Mouse (Mus musculus): ENCODE data around the gene Cwc27. TPM values are rescaled to one million over a fixed set of nuclear protein-coding genes. Genes with fewer than 3 reads are reported as not detected.

Cwc27 gene
- polyA plus RNA-seq, 1 experiment from 2014 or later = 31.1 TPM

GRCm38 (mm10) chr13:104794421-104794820 is 22.5 kb downstream of the Cwc27 start:
- no peaks in the 10 kb centered on the region for H3K27me3 ChIP-seq (replicated peaks; ENCODE audit: control insufficient read depth, insufficient read depth, low read length)
- no peak overlapping the region for H3K27ac ChIP-seq (ENCODE audit: low read depth)
- no peak overlapping the region for H3K4me3 ChIP-seq (ENCODE audit: low read depth, low read length)
- no peak for DNase-seq (ENCODE audit: low spot score)
- no peaks in the 10 kb centered on the region for H3K9me3 ChIP-seq (ENCODE audit: control insufficient read depth, low read length)
- no peaks in the 10 kb centered on the region for H3K4me1 ChIP-seq (replicated peaks; ENCODE audit: control insufficient read depth, insufficient read depth, low read length)
- no peak overlapping the region for H3K9ac ChIP-seq (ENCODE audit: low read length)
- no peak for ATAC-seq (replicated peaks; ENCODE audit: low FRiP score, low TSS enrichment, low read depth)
- no peak overlapping the region for H3K4me2 ChIP-seq (ENCODE audit: low read length)
- peaks cover 44% of the 10 kb centered on the region for H3K36me3 ChIP-seq (ENCODE audit: control insufficient read depth, insufficient read depth, low read length)
- 95% methylated on average over 3 of the region's 3 CpGs for WGBS

GRCm38 (mm10) chr13:104792184-104792583 is 24.8 kb downstream of the Cwc27 start, which contains the start of gene Srek1ip1:
TSS of gene Srek1ip1 (plus strand) at chr13:104792484.
- Histone ChIP-seq H3K27ac (ENCODE audit: low read depth) (no peak within 1 kb of the TSS), H3K4me3 (ENCODE audit: low read depth, low read length) (no peak within 1 kb of the TSS), H3K36me3 (ENCODE audit: control insufficient read depth, insufficient read depth, low read length) (peaks cover 40% of the 10 kb centered on the region), H3K4me2 (ENCODE audit: low read length) (no peak within 1 kb of the TSS), H3K4me1 (replicated peaks; ENCODE audit: control insufficient read depth, insufficient read depth, low read length) (no peaks in the 10 kb centered on the region), H3K27me3 (replicated peaks; ENCODE audit: control insufficient read depth, insufficient read depth, low read length) (no peaks in the 10 kb centered on the region), H3K9me3 (ENCODE audit: control insufficient read depth, low read length) (no peaks in the 10 kb centered on the region), H3K9ac (ENCODE audit: low read length) (no peak within 1 kb of the TSS)
- 93% methylated on average over 11 of the region's 11 CpGs for WGBS
- DNase-seq (ENCODE audit: low spot score) (no peak), ATAC-seq (replicated peaks; ENCODE audit: low FRiP score, low TSS enrichment, low read depth) (no peak)

- no peak; the same call in 1 of the 2 replicates for ATAC-seq (replicated peaks; ENCODE audit: low FRiP score, low TSS enrichment, low read depth)
- Histone ChIP-seq H3K9me3 (ENCODE audit: control insufficient read depth, low read length) (no peaks in the 10 kb centered on the region), H3K9ac (ENCODE audit: low read length) (no peak overlapping the region), H3K4me2 (ENCODE audit: low read length) (no peak overlapping the region), H3K36me3 (ENCODE audit: control insufficient read depth, insufficient read depth, low read length) (peaks cover 34% of the 10 kb centered on the region), H3K27ac (ENCODE audit: low read depth) (no peak overlapping the region), H3K27me3 (replicated peaks; ENCODE audit: control insufficient read depth, insufficient read depth, low read length) (no peaks in the 10 kb centered on the region), H3K4me1 (replicated peaks; ENCODE audit: control insufficient read depth, insufficient read depth, low read length) (no peaks in the 10 kb centered on the region), H3K4me3 (ENCODE audit: low read depth, low read length) (no peak overlapping the region)
- no peak for DNase-seq (ENCODE audit: low spot score)
- WGBS = 15% methylated on average over 2 of the region's 2 CpGs
These were observed 27.3 kb downstream of the Cwc27 start for GRCm38 (mm10) chr13:104789663-104790062.

- peaks cover 30% of the 10 kb centered on the region for H3K36me3 ChIP-seq (ENCODE audit: control insufficient read depth, insufficient read depth, low read length)
- no peak for DNase-seq (ENCODE audit: low spot score)
- no peak for ATAC-seq (replicated peaks; ENCODE audit: low FRiP score, low TSS enrichment, low read depth)
- no peak overlapping the region for H3K27ac ChIP-seq (ENCODE audit: low read depth)
- no peaks in the 10 kb centered on the region for H3K4me1 ChIP-seq (replicated peaks; ENCODE audit: control insufficient read depth, insufficient read depth, low read length)
- H3K9me3 ChIP-seq (ENCODE audit: control insufficient read depth, low read length) = peaks cover 4% of the 10 kb centered on the region; the same call in 1 of the 2 replicates
- no peak overlapping the region for H3K4me3 ChIP-seq (ENCODE audit: low read depth, low read length)
- no peak overlapping the region for H3K9ac ChIP-seq (ENCODE audit: low read length)
- no peaks in the 10 kb centered on the region for H3K27me3 ChIP-seq (replicated peaks; ENCODE audit: control insufficient read depth, insufficient read depth, low read length)
- H3K4me2 ChIP-seq (ENCODE audit: low read length) = no peak overlapping the region
- 95% methylated on average over 4 of the region's 4 CpGs for WGBS
These were observed 29.7 kb downstream of the Cwc27 start for GRCm38 (mm10) chr13:104787260-104787659.

- no peak overlapping the region for H3K4me2 ChIP-seq (ENCODE audit: low read length)
- H3K27me3 ChIP-seq (replicated peaks; ENCODE audit: control insufficient read depth, insufficient read depth, low read length) = no peaks in the 10 kb centered on the region
- no peak overlapping the region for H3K4me3 ChIP-seq (ENCODE audit: low read depth, low read length)
- H3K9me3 ChIP-seq (ENCODE audit: control insufficient read depth, low read length) = peaks cover 4% of the 10 kb centered on the region; the same call in 1 of the 2 replicates
- no peak overlapping the region for H3K9ac ChIP-seq (ENCODE audit: low read length)
- no peaks in the 10 kb centered on the region for H3K4me1 ChIP-seq (replicated peaks; ENCODE audit: control insufficient read depth, insufficient read depth, low read length)
- DNase-seq (ENCODE audit: low spot score) = no peak
- no peak for ATAC-seq (replicated peaks; ENCODE audit: low FRiP score, low TSS enrichment, low read depth)
- H3K27ac ChIP-seq (ENCODE audit: low read depth) = no peak overlapping the region
- peaks cover 10% of the 10 kb centered on the region; the same call in 1 of the 2 replicates for H3K36me3 ChIP-seq (ENCODE audit: control insufficient read depth, insufficient read depth, low read length)
- WGBS = 89% methylated on average over 1 of the region's 1 CpGs
These were observed 37.8 kb downstream of the Cwc27 start for GRCm38 (mm10) chr13:104779104-104779670.

- ATAC-seq (replicated peaks; ENCODE audit: low FRiP score, low TSS enrichment, low read depth) = no peak
- 54% methylated on average over 3 of the region's 3 CpGs for WGBS
- H3K9me3 ChIP-seq (ENCODE audit: control insufficient read depth, low read length) = no peaks in the 10 kb centered on the region
- no peaks in the 10 kb centered on the region for H3K27me3 ChIP-seq (replicated peaks; ENCODE audit: control insufficient read depth, insufficient read depth, low read length)
- no peaks in the 10 kb centered on the region for H3K4me1 ChIP-seq (replicated peaks; ENCODE audit: control insufficient read depth, insufficient read depth, low read length)
- H3K4me3 ChIP-seq (ENCODE audit: low read depth, low read length) = no peak overlapping the region
- no peak overlapping the region for H3K27ac ChIP-seq (ENCODE audit: low read depth)
- no peak overlapping the region for H3K4me2 ChIP-seq (ENCODE audit: low read length)
- no peaks in the 10 kb centered on the region for H3K36me3 ChIP-seq (ENCODE audit: control insufficient read depth, insufficient read depth, low read length)
- DNase-seq (ENCODE audit: low spot score) = no peak
- H3K9ac ChIP-seq (ENCODE audit: low read length) = no peak overlapping the region
These were observed 53.7 kb downstream of the Cwc27 start for GRCm38 (mm10) chr13:104763193-104763592.

- no peak overlapping the region for H3K27ac ChIP-seq (ENCODE audit: low read depth)
- H3K4me1 ChIP-seq (replicated peaks; ENCODE audit: control insufficient read depth, insufficient read depth, low read length) = no peaks in the 10 kb centered on the region
- no peak overlapping the region for H3K4me2 ChIP-seq (ENCODE audit: low read length)
- DNase-seq (ENCODE audit: low spot score) = no peak
- no peak for ATAC-seq (replicated peaks; ENCODE audit: low FRiP score, low TSS enrichment, low read depth)
- no peak overlapping the region for H3K4me3 ChIP-seq (ENCODE audit: low read depth, low read length)
- no peak overlapping the region for H3K9ac ChIP-seq (ENCODE audit: low read length)
- H3K9me3 ChIP-seq (ENCODE audit: control insufficient read depth, low read length) = no peaks in the 10 kb centered on the region
- no peaks in the 10 kb centered on the region for H3K36me3 ChIP-seq (ENCODE audit: control insufficient read depth, insufficient read depth, low read length)
- 91% methylated on average over 4 of the region's 4 CpGs for WGBS
- no peaks in the 10 kb centered on the region for H3K27me3 ChIP-seq (replicated peaks; ENCODE audit: control insufficient read depth, insufficient read depth, low read length)
These were observed 54.5 kb downstream of the Cwc27 start for GRCm38 (mm10) chr13:104762401-104762800.

- H3K9ac ChIP-seq (ENCODE audit: low read length) = no peak overlapping the region
- ATAC-seq (replicated peaks; ENCODE audit: low FRiP score, low TSS enrichment, low read depth) = no peak
These were observed 57.6 kb downstream of the Cwc27 start for GRCm38 (mm10) chr13:104759381-104759780.

GRCm38 (mm10) chr13:104747032-104747431 is 69.9 kb downstream of the Cwc27 start:
- no peaks in the 10 kb centered on the region for H3K27me3 ChIP-seq (replicated peaks; ENCODE audit: control insufficient read depth, insufficient read depth, low read length)

More at GRCm38 (mm10) chr13:104759381-104759780, 57.6 kb downstream of the Cwc27 start:
- no peak overlapping the region for H3K27ac ChIP-seq (ENCODE audit: low read depth)
- H3K4me2 ChIP-seq (ENCODE audit: low read length) = no peak overlapping the region
- no peaks in the 10 kb centered on the region for H3K4me1 ChIP-seq (replicated peaks; ENCODE audit: control insufficient read depth, insufficient read depth, low read length)
- H3K27me3 ChIP-seq (replicated peaks; ENCODE audit: control insufficient read depth, insufficient read depth, low read length) = no peaks in the 10 kb centered on the region
- WGBS = 97% methylated on average over 1 of the region's 1 CpGs
- no peaks in the 10 kb centered on the region for H3K9me3 ChIP-seq (ENCODE audit: control insufficient read depth, low read length)
- DNase-seq (ENCODE audit: low spot score) = no peak
- no peaks in the 10 kb centered on the region for H3K36me3 ChIP-seq (ENCODE audit: control insufficient read depth, insufficient read depth, low read length)
- no peak overlapping the region for H3K4me3 ChIP-seq (ENCODE audit: low read depth, low read length)

More at GRCm38 (mm10) chr13:104747032-104747431, 69.9 kb downstream of the Cwc27 start:
- ATAC-seq (replicated peaks; ENCODE audit: low FRiP score, low TSS enrichment, low read depth) (no peak), DNase-seq (ENCODE audit: low spot score) (no peak)
- Histone ChIP-seq H3K4me2 (ENCODE audit: low read length) (no peak overlapping the region), H3K9me3 (ENCODE audit: control insufficient read depth, low read length) (no peaks in the 10 kb centered on the region), H3K4me1 (replicated peaks; ENCODE audit: control insufficient read depth, insufficient read depth, low read length) (no peaks in the 10 kb centered on the region), H3K4me3 (ENCODE audit: low read depth, low read length) (no peak overlapping the region), H3K27ac (ENCODE audit: low read depth) (no peak overlapping the region), H3K9ac (ENCODE audit: low read length) (no peak overlapping the region), H3K36me3 (ENCODE audit: control insufficient read depth, insufficient read depth, low read length) (no peaks in the 10 kb centered on the region)
